Mouse (Mus musculus): ENCODE results near the gene Slc38a9.

DNA sequence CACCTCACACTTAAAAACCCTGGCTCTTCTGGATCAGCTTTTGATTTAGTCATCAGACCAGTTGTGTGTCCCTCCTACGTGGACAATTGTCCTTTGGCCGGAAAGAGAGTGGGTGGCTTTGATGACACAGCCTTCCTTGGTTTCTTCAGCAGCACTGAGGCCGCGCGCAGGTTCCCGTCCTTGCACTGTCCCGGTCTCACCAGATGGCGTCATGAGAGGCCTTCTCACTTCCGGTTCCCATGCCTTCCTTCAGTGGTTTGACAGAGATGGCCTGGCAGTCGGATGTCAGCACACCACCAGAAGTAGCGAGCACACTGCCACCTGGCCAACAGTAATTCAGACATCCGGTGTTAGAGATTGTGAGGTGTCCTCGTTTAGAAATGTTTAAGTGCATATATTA is 11.2 kb downstream of the Slc38a9 start:
- TF ChIP-seq EP300 (IDR thresholded peaks at IDR 0.05; ENCODE audit: low read depth): no peak
- TF ChIP-seq CTCF (IDR thresholded peaks at IDR 0.05; ENCODE audit: low read depth): no peak
